In the genomic region with DNA sequence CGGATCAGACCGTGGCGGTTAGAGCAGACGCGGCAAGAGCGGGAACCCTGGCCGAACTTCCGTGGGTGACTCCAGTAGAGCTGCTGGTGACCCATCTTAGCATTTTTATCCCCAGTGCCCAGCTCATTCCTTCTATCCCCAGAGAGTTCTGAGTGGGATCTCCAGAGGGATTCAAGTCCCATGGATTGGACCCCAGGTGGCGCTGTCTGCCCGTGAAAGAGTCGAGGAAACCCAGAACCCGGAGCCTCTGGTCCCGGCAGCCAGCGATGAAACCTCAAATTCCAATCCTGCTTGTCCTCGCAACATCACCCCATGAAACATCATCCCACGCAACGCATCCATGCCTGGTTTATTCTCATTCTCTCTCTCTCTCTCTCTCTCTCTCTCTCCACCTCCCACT, we compare ENCODE assay signal across 8 mouse cellular contexts. TPM values are rescaled to one million over a fixed set of nuclear protein-coding genes. Genes with fewer than 3 reads are reported as not detected.
DNase-seq lines count a peak whose midpoint lies in the region; ATAC-seq lines count a peak whose summit lies in the region.

No protein-coding gene starts in this region.

- peaks cover 13% of the 10 kb centered on the region for H3K4me1 ChIP-seq in embryonic facial prominence, embryonic 13.5 days
- peaks cover 13% of the 10 kb centered on the region for H3K4me1 ChIP-seq in heart, embryonic 10.5 days
- H3K4me1 ChIP-seq in kidney, embryonic 14.5 days (ENCODE audit: control insufficient read depth, insufficient read depth, low read length) = no peaks in the 10 kb centered on the region
- peaks cover 13% of the 10 kb centered on the region for H3K4me1 ChIP-seq in limb, embryonic 15.5 days
- no peaks in the 10 kb centered on the region; the same call in none of the 2 replicates for H3K4me1 ChIP-seq in midbrain, embryonic 16.5 days (ENCODE audit: control insufficient read depth, insufficient read depth, low read length)

- no peak for ATAC-seq in embryonic facial prominence, embryonic 13.5 days (ENCODE audit: insufficient number of reproducible peaks, insufficient read depth, low FRiP score, low TSS enrichment, low read depth)
- peak; percentile 76; the same call in 1 of the 2 replicates for ATAC-seq in kidney, embryonic 14.5 days (ENCODE audit: low FRiP score, low TSS enrichment)
- no peak for ATAC-seq in limb, embryonic 15.5 days (ENCODE audit: insufficient number of reproducible peaks, low FRiP score, low TSS enrichment, low read depth)
- ATAC-seq in midbrain, embryonic 16.5 days = peak; percentile 72

- H3K27me3 ChIP-seq in embryonic facial prominence, embryonic 13.5 days = no peaks in the 10 kb centered on the region
- H3K27me3 ChIP-seq in heart, embryonic 10.5 days (ENCODE audit: insufficient read depth, poor library complexity, severe bottlenecking) = peaks cover 7% of the 10 kb centered on the region; the same call in 1 of the 2 replicates
- no peaks in the 10 kb centered on the region for H3K27me3 ChIP-seq in kidney, embryonic 14.5 days (ENCODE audit: control insufficient read depth, insufficient read depth, low read length)
- H3K27me3 ChIP-seq in limb, embryonic 15.5 days = 0 out of 2 replicates have a peak, but pooled peaks cover 3% of the 10 kb centered on the region
- H3K27me3 ChIP-seq in midbrain, embryonic 16.5 days (ENCODE audit: control insufficient read depth, insufficient read depth, low read depth, low read length) = no peaks in the 10 kb centered on the region; the same call in 1 of the 2 replicates

- H3K36me3 ChIP-seq in embryonic facial prominence, embryonic 13.5 days = no peaks in the 10 kb centered on the region
- H3K36me3 ChIP-seq in heart, embryonic 10.5 days = no peaks in the 10 kb centered on the region
- H3K36me3 ChIP-seq in kidney, embryonic 14.5 days (ENCODE audit: control insufficient read depth, insufficient read depth, low read length) = no peaks in the 10 kb centered on the region
- no peaks in the 10 kb centered on the region for H3K36me3 ChIP-seq in limb, embryonic 15.5 days
- H3K36me3 ChIP-seq in midbrain, embryonic 16.5 days (ENCODE audit: control insufficient read depth, insufficient read depth, low read length) = no peaks in the 10 kb centered on the region

- peak; percentile 68 for DNase-seq in 3T3-L1 (ENCODE audit: low read depth, low spot score)
- peak; percentile 90 to 93 for DNase-seq in adrenal gland, postnatal 36 days
- DNase-seq in heart, embryonic 10.5 days (ENCODE audit: low spot score) = peak; percentile 90
- peak; percentile 35 to 64 for DNase-seq in spleen, postnatal 14 days (ENCODE audit: low spot score in 2 of 2)

- H3K4me3 ChIP-seq in embryonic facial prominence, embryonic 13.5 days = no peak overlapping the region
- peak overlapping the region; percentile 27 for H3K4me3 ChIP-seq in heart, embryonic 10.5 days
- no peak overlapping the region for H3K4me3 ChIP-seq in kidney, embryonic 14.5 days (ENCODE audit: low read length)
- H3K4me3 ChIP-seq in limb, embryonic 15.5 days = 0 out of 2 replicates have a peak overlapping the region, but pooled peaks have one; percentile 5
- H3K4me3 ChIP-seq in midbrain, embryonic 16.5 days (ENCODE audit: low read depth, low read length) = no peak overlapping the region

- 0 out of 2 replicates have a peak overlapping the region, but pooled peaks have one; percentile 21 for H3K9ac ChIP-seq in embryonic facial prominence, embryonic 13.5 days
- H3K9ac ChIP-seq in kidney, embryonic 14.5 days (ENCODE audit: low read depth, low read length) = no peak overlapping the region
- no peak overlapping the region for H3K9ac ChIP-seq in limb, embryonic 15.5 days
- no peak overlapping the region for H3K9ac ChIP-seq in midbrain, embryonic 16.5 days (ENCODE audit: low read depth, low read length)

- 8% methylated on average over 17 of the region's 17 CpGs for WGBS in embryonic facial prominence, embryonic 13.5 days
- WGBS in heart, embryonic 10.5 days = 6% methylated on average over 17 of the region's 17 CpGs
- WGBS in kidney, embryonic 14.5 days = 7% methylated on average over 17 of the region's 17 CpGs
- 9% methylated on average over 17 of the region's 17 CpGs for WGBS in limb, embryonic 15.5 days
- WGBS in midbrain, embryonic 16.5 days = 5% methylated on average over 17 of the region's 17 CpGs

- peak overlapping the region; percentile 48 for H3K4me2 ChIP-seq in embryonic facial prominence, embryonic 13.5 days
- H3K4me2 ChIP-seq in kidney, embryonic 14.5 days (replicated peaks; ENCODE audit: low read depth, low read length) = 0 out of 2 replicates have a peak overlapping the region, but pooled peaks have one; percentile 11
- peak overlapping the region; percentile 34 for H3K4me2 ChIP-seq in limb, embryonic 15.5 days
- H3K4me2 ChIP-seq in midbrain, embryonic 16.5 days (ENCODE audit: low read length) = peak overlapping the region; percentile 45

- no peaks in the 10 kb centered on the region for H3K9me3 ChIP-seq in embryonic facial prominence, embryonic 13.5 days
- no peaks in the 10 kb centered on the region for H3K9me3 ChIP-seq in heart, embryonic 10.5 days
- no peaks in the 10 kb centered on the region for H3K9me3 ChIP-seq in kidney, embryonic 14.5 days (ENCODE audit: control insufficient read depth, low read length)
- no peaks in the 10 kb centered on the region for H3K9me3 ChIP-seq in limb, embryonic 15.5 days
- H3K9me3 ChIP-seq in midbrain, embryonic 16.5 days (replicated peaks; ENCODE audit: control insufficient read depth, low read length, poor library complexity, severe bottlenecking) = no peaks in the 10 kb centered on the region

- no peak overlapping the region for H3K27ac ChIP-seq in embryonic facial prominence, embryonic 13.5 days
- no peak overlapping the region for H3K27ac ChIP-seq in heart, embryonic 10.5 days
- H3K27ac ChIP-seq in kidney, embryonic 14.5 days (ENCODE audit: low read depth, low read length) = no peak overlapping the region
- peak overlapping the region; percentile 79; the same call in 1 of the 2 replicates for H3K27ac ChIP-seq in limb, embryonic 15.5 days
- H3K27ac ChIP-seq in midbrain, embryonic 16.5 days (ENCODE audit: low read length) = no peak overlapping the region

RNA-seq across cellular contexts. Expression of gene Fchsd2, which starts 31.3 kb away (rescaled TPM):
- total RNA-seq in adrenal gland, postnatal 36 days (2021) = 10 to 100 TPM; 21.2 to 23.2 TPM
- polyA plus RNA-seq in embryonic facial prominence, embryonic 13.5 days (2015; fragmentation: Nextera tagmentation; extraction: Ambion mirVana) = 24.9 and 29.1 TPM in 2 replicates
- 14.2 and 17.3 TPM in 2 replicates for polyA plus RNA-seq in heart, embryonic 10.5 days (2016; fragmentation: Nextera tagmentation; extraction: Ambion mirVana)
- polyA plus RNA-seq in kidney, embryonic 14.5 days (2014; fragmentation: Nextera tagmentation; extraction: Ambion mirVana) = 20.5 and 35.5 TPM in 2 replicates
- polyA plus RNA-seq in limb, embryonic 15.5 days (2015; fragmentation: Nextera tagmentation; extraction: Ambion mirVana) = 17.4 and 18.4 TPM in 2 replicates
- polyA plus RNA-seq in midbrain, embryonic 16.5 days (2015; fragmentation: Nextera tagmentation; extraction: Ambion mirVana) = 42.0 and 45.2 TPM in 2 replicates

RNA-seq across cellular contexts. Expression of gene P2ry2, which starts 48.7 kb away (rescaled TPM):
- total RNA-seq in adrenal gland, postnatal 36 days (2021) = 1 to 10 TPM; 1.7 to 2.2 TPM
- polyA plus RNA-seq in embryonic facial prominence, embryonic 13.5 days (2015; fragmentation: Nextera tagmentation; extraction: Ambion mirVana) = 1.6 and 2.2 TPM in 2 replicates
- 1.0 and 1.1 TPM in 2 replicates for polyA plus RNA-seq in heart, embryonic 10.5 days (2016; fragmentation: Nextera tagmentation; extraction: Ambion mirVana)
- 0.72 and 0.84 TPM in 2 replicates for polyA plus RNA-seq in kidney, embryonic 14.5 days (2014; fragmentation: Nextera tagmentation; extraction: Ambion mirVana)
- polyA plus RNA-seq in limb, embryonic 15.5 days (2015; fragmentation: Nextera tagmentation; extraction: Ambion mirVana) = 3.5 and 3.8 TPM in 2 replicates
- 0.21 and 0.22 TPM in 2 replicates for polyA plus RNA-seq in midbrain, embryonic 16.5 days (2015; fragmentation: Nextera tagmentation; extraction: Ambion mirVana)

Comparison
In these comparisons a context has a peak if more than half of its experiments do, and no peak if none do; other contexts are left out.
1. ATAC-seq: peak in kidney, embryonic 14.5 days (single experiment) and midbrain, embryonic 16.5 days (single experiment); none in embryonic facial prominence, embryonic 13.5 days (single experiment) and limb, embryonic 15.5 days (single experiment).
2. H3K4me3 ChIP-seq: peak in heart, embryonic 10.5 days (single experiment) and limb, embryonic 15.5 days (single experiment); none in embryonic facial prominence, embryonic 13.5 days (single experiment), kidney, embryonic 14.5 days (single experiment) and midbrain, embryonic 16.5 days (single experiment).
3. Peak in every context shown above with its lines, with median percentiles within 50 percentile points of each other: DNase-seq and H3K4me2 ChIP-seq.